Mouse (Mus musculus) ES-E14 (cell line): ENCODE data around the gene Prkcd.

Source experiments
- CHD2 ChIP-seq: IDR thresholded peaks from 2 replicates; pipeline ENCODE4 v1.6.1; 2014; ENCODE audit warnings: mild to moderate bottlenecking, low read depth, low read length, inconsistent platforms
- HCFC1 ChIP-seq: IDR thresholded peaks from 2 replicates; pipeline ENCODE4 v1.6.1; 2012; ENCODE audit warnings: low read length, inconsistent platforms, borderline replicate concordance; ENCODE audit not compliant: insufficient read depth
- ZC3H11A ChIP-seq: IDR thresholded peaks from 2 replicates; pipeline ENCODE4 v1.6.1; 2012; ENCODE audit warnings: low read depth, mild to moderate bottlenecking, inconsistent platforms, low read length, borderline replicate concordance
- ZNF384 ChIP-seq: IDR thresholded peaks from 2 replicates; pipeline ENCODE4 v1.6.1; 2012; ENCODE audit warnings: low read depth, low read length, inconsistent platforms

GRCm38 (mm10) chr14:30559321-30559850 is 66.6 kb downstream of the Prkcd start:
- TF ChIP-seq CHD2, result no peak
- TF ChIP-seq HCFC1, result no peak
- no peak for TF ChIP-seq ZNF384
- no peak for TF ChIP-seq ZC3H11A
